Mouse (Mus musculus) forebrain, embryonic 12.5 days (tissue): ENCODE measurements around the gene Gtpbp2. TPM values are rescaled to one million over a fixed set of nuclear protein-coding genes. Genes with fewer than 3 reads are reported as not detected.
A peak's percentile ranks its signal among the peaks of the same experiment; 100 is the strongest.

Experiments used
- ATAC-seq: fragments of 200-750 bp; cut with Nextera tagmentation; 2 replicates; pipeline ENCODE4 v1.8.0; 2017; ENCODE audit warnings: moderate TSS enrichment; ENCODE audit not compliant: low FRiP score
- H3K27ac ChIP-seq: fragments of 300-500 bp; sonication (generic); 2 replicates; pipeline ENCODE4 v1.5.1; 2016; ENCODE audit warnings: mild to moderate bottlenecking
- H3K27me3 ChIP-seq: fragments of 300-500 bp; sonication (generic); 2 replicates; pipeline ENCODE4 v1.6.1; 2016; ENCODE audit warnings: mild to moderate bottlenecking
- H3K36me3 ChIP-seq: fragments of 300-500 bp; sonication (generic); replicated peaks from 2 replicates; pipeline ENCODE4 v1.6.1; 2016; ENCODE audit warnings: mild to moderate bottlenecking
- H3K4me1 ChIP-seq: fragments of 300-500 bp; sonication (generic); 2 replicates; pipeline ENCODE4 v1.6.1; 2016
- H3K4me2 ChIP-seq: fragments of 300-500 bp; sonication (generic); 2 replicates; pipeline ENCODE4 v1.6.1; 2016; ENCODE audit warnings: mild to moderate bottlenecking, moderate library complexity
- H3K4me3 ChIP-seq: fragments of 300-500 bp; sonication (generic); replicated peaks from 2 replicates; pipeline ENCODE4 v1.5.1; 2016; ENCODE audit warnings: mild to moderate bottlenecking
- H3K9ac ChIP-seq: fragments of 300-500 bp; sonication (generic); 2 replicates; pipeline ENCODE4 v1.6.1; 2016; ENCODE audit warnings: mild to moderate bottlenecking
- H3K9me3 ChIP-seq: fragments of 300-500 bp; sonication (generic); 2 replicates; pipeline ENCODE4 v1.6.1; 2016
- WGBS: fragments of 180-500 bp; shearing (Covaris S2); methylation state at CpG from one replicate; pipeline ENCODE4 v1.1.7; 2016; 5-methylcytosine and 5-hydroxymethylcytosine counted together
- polyA plus RNA-seq: library from polyadenylated mRNA; unstranded; fragments of >200 nt; fragmentation: Nextera tagmentation; extraction: Ambion mirVana; gene quantifications from 2 replicates; pipeline ENCODE4 v1.2.1, GENCODE M21; 2016

The Gtpbp2 gene
- polyA plus RNA-seq, 1 experiment from 2014 or later, result 43.6 TPM

- WGBS, result 73% methylated on average over 3 of the region's 3 CpGs
- Histone ChIP-seq H3K9me3 (no peaks in the 10 kb centered on the region), H3K9ac (no peak overlapping the region), H3K27me3 (no peaks in the 10 kb centered on the region), H3K27ac (no peak overlapping the region), H3K4me2 (no peak overlapping the region), H3K36me3 (peaks cover 81% of the 10 kb centered on the region), H3K4me1 (no peaks in the 10 kb centered on the region), H3K4me3 (no peak overlapping the region)
- no peak for ATAC-seq
Observed at GRCm38 (mm10) chr17:46170538-46170937, 9.7 kb downstream of the Gtpbp2 start.

- H3K4me3 ChIP-seq, result no peak overlapping the region
- H3K36me3 ChIP-seq, result peaks cover 90% of the 10 kb centered on the region
Observed at GRCm38 (mm10) chr17:46182273-46182672, 21.4 kb downstream of the Gtpbp2 start.

GRCm38 (mm10) chr17:46188829-46189228 lies 28.0 kb downstream of the Gtpbp2 start:
- H3K27me3 ChIP-seq, result no peaks in the 10 kb centered on the region
- peaks cover 86% of the 10 kb centered on the region for H3K36me3 ChIP-seq
- ATAC-seq, result no peak
- no peaks in the 10 kb centered on the region for H3K4me1 ChIP-seq
- 99% methylated on average over 2 of the region's 2 CpGs for WGBS
- no peak overlapping the region for H3K9ac ChIP-seq
- H3K27ac ChIP-seq, result no peak overlapping the region
- no peak overlapping the region for H3K4me3 ChIP-seq
- H3K4me2 ChIP-seq, result no peak overlapping the region
- H3K9me3 ChIP-seq, result no peaks in the 10 kb centered on the region

More at GRCm38 (mm10) chr17:46182273-46182672, 21.4 kb downstream of the Gtpbp2 start:
- no peak overlapping the region for H3K4me2 ChIP-seq
- no peaks in the 10 kb centered on the region for H3K4me1 ChIP-seq
- no peaks in the 10 kb centered on the region for H3K9me3 ChIP-seq
- no peak for ATAC-seq
- H3K27ac ChIP-seq, result no peak overlapping the region
- WGBS, result 82% methylated on average over 4 of the region's 4 CpGs
- H3K27me3 ChIP-seq, result no peaks in the 10 kb centered on the region
- no peak overlapping the region for H3K9ac ChIP-seq

GRCm38 (mm10) chr17:46201151-46201550 lies 40.3 kb downstream of the Gtpbp2 start:
- no peaks in the 10 kb centered on the region for H3K27me3 ChIP-seq
- H3K9ac ChIP-seq, result peak overlapping the region; percentile 86
- no peak for ATAC-seq
- H3K4me2 ChIP-seq, result peak overlapping the region; percentile 89
- peaks cover 48% of the 10 kb centered on the region for H3K36me3 ChIP-seq
- no peaks in the 10 kb centered on the region for H3K9me3 ChIP-seq
- WGBS, result 72% methylated on average over 6 of the region's 6 CpGs
- H3K4me3 ChIP-seq, result peak overlapping the region; percentile 94
- peaks cover 35% of the 10 kb centered on the region for H3K4me1 ChIP-seq
- H3K27ac ChIP-seq, result no peak overlapping the region

DNA sequence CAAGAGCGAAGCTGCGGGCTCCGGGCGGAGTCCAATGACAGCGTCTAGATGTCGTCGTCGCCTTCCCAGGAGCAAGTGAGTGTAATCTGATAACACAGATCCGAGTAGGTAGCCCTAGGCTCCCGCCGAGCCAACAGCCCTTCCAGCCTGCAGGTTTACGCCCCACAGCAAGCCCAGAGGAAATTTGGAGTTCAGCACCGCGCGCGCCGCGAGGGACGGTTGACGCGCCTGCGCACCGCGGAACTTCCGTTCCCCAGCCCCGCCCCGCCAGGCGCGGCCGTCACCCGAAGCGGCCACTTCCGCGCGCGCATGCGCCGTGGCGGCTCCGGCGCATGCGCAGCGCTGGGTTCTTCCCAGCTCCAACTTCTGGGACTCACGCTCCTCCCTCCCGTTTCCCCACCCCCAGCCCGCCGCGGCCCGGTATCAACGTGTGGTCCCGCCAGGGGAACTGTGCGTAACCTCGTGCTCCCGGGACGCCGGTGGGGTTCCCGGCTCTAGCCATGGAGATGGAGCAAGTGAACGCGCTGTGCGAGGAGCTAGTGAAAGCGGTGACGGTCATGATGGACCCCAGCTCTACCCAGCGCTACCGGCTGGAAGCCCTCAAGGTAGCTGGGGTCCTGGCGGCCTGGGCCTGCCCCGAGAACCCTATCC lies 41.7 kb downstream of the Gtpbp2 start, which contains the start of the genes Polh and Xpo5:
Gene Polh (minus strand): TSS at position 225 of the 651 bp plus-strand sequence.
Gene Xpo5 (plus strand): TSS at position 362 of the 651 bp plus-strand sequence.
- Histone ChIP-seq H3K4me3 (peak within 1 kb of the TSS; percentile 94), H3K27ac (peak within 1 kb of the TSS; percentile 88), H3K4me2 (peak within 1 kb of the TSS; percentile 89), H3K36me3 (peaks cover 48% of the 10 kb centered on the region), H3K9me3 (no peaks in the 10 kb centered on the region), H3K9ac (peak within 1 kb of the TSS; percentile 86), H3K4me1 (peaks cover 35% of the 10 kb centered on the region), H3K27me3 (no peaks in the 10 kb centered on the region)
- peak; percentile 96 for ATAC-seq
- WGBS, result under 1% methylated on average over 66 of the region's 66 CpGs

DNA sequence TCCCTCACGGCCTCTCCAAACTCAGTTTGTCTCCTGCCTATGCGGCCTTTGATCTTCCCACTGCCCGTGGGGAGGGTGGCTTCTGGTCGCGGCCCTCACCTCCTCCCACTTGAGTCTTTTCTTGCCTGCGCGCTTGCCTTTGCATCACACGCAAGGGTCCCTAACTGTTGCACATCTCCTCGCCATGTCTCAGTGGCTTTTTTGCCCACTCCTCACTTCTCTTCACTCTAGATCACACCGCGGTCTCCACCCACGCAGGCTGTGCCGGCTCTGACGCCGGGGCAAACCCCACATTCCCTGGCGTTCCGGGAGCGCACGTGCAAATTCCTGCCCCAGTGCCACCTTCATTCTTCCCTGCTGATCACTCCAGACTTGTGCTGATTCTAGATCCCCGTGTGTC lies 42.2 kb downstream of the Gtpbp2 start:
- no peaks in the 10 kb centered on the region for H3K9me3 ChIP-seq
- peak overlapping the region; percentile 94 for H3K4me3 ChIP-seq
- WGBS, result 0% methylated on average over 20 of the region's 20 CpGs
- peaks cover 48% of the 10 kb centered on the region for H3K36me3 ChIP-seq
- peak overlapping the region; percentile 86 for H3K9ac ChIP-seq
- H3K4me2 ChIP-seq, result peak overlapping the region; percentile 89
- no peaks in the 10 kb centered on the region for H3K27me3 ChIP-seq
- peak; percentile 24; the same call in 1 of the 2 replicates for ATAC-seq
- peaks cover 35% of the 10 kb centered on the region for H3K4me1 ChIP-seq
- peak overlapping the region; percentile 88 for H3K27ac ChIP-seq

DNA sequence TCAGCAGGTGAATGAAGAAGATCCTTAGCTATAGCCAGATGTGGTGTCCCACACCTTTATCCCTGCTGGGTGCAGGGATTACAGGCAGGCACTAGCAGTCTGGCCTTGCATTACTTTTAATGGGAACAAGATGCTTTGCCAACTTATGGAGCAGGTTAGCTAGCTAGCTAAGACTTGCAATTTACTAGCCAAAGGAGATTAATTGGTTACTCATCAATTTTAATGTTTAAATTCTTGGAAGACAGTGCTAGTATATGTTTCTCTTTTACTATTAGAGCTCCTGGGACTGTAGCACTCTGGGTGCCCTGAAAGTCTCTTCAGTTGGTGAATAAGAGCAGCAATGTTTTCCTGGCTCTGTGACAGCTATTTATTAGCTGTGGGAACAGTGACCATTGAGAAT lies 45.8 kb downstream of the Gtpbp2 start:
- no peak for ATAC-seq

GRCm38 (mm10) chr17:46210550-46210949 lies 49.7 kb downstream of the Gtpbp2 start:
- H3K4me2 ChIP-seq, result no peak overlapping the region
- no peaks in the 10 kb centered on the region for H3K9me3 ChIP-seq
- H3K9ac ChIP-seq, result no peak overlapping the region
- no peak overlapping the region for H3K4me3 ChIP-seq
- no peaks in the 10 kb centered on the region for H3K27me3 ChIP-seq
- no peak for ATAC-seq
- H3K4me1 ChIP-seq, result no peaks in the 10 kb centered on the region
- WGBS, result 94% methylated on average over 3 of the region's 3 CpGs
- no peak overlapping the region for H3K27ac ChIP-seq
- peaks cover 94% of the 10 kb centered on the region for H3K36me3 ChIP-seq

More for the DNA sequence above, 45.8 kb downstream of the Gtpbp2 start:
- H3K36me3 ChIP-seq, result peaks cover 68% of the 10 kb centered on the region
- H3K27ac ChIP-seq, result no peak overlapping the region
- H3K4me3 ChIP-seq, result no peak overlapping the region
- H3K4me1 ChIP-seq, result peaks cover 16% of the 10 kb centered on the region
- no peak overlapping the region for H3K4me2 ChIP-seq
- H3K27me3 ChIP-seq, result no peaks in the 10 kb centered on the region
- no peaks in the 10 kb centered on the region for H3K9me3 ChIP-seq
- no peak overlapping the region for H3K9ac ChIP-seq

Other genes with a start within 250 kb of the Gtpbp2 start
- 4.1 TPM in 2 replicates for gene Vegfa, start 128.7 kb upstream of the Gtpbp2 start, polyA plus RNA-seq
- gene Mrps18a, start 50.0 kb upstream of the Gtpbp2 start, polyA plus RNA-seq, result 117 and 121 TPM in 2 replicates
- gene Rsph9, start 16.8 kb upstream of the Gtpbp2 start, polyA plus RNA-seq, result 14.9 and 15.9 TPM in 2 replicates
- 30.6 and 31.0 TPM in 2 replicates for gene Mad2l1bp, start 7.5 kb upstream of the Gtpbp2 start, polyA plus RNA-seq
- gene Polh, start 41.6 kb downstream of the Gtpbp2 start, polyA plus RNA-seq, result 11.2 and 12.3 TPM in 2 replicates
- gene Xpo5, start 41.8 kb downstream of the Gtpbp2 start, polyA plus RNA-seq, result 66.6 and 72.2 TPM in 2 replicates
- gene Polr1c, start 87.0 kb downstream of the Gtpbp2 start, polyA plus RNA-seq, result 96.2 and 102 TPM in 2 replicates
- 58.9 and 61.6 TPM in 2 replicates for gene Yipf3, start 87.0 kb downstream of the Gtpbp2 start, polyA plus RNA-seq
- 3.0 and 3.2 TPM in 2 replicates for gene Lrrc73, start 92.5 kb downstream of the Gtpbp2 start, polyA plus RNA-seq
- gene Tjap1, start 122.0 kb downstream of the Gtpbp2 start, polyA plus RNA-seq, result 56.0 and 58.4 TPM in 2 replicates
- gene Dlk2, start 136.4 kb downstream of the Gtpbp2 start, polyA plus RNA-seq, result 1.5 and 2.0 TPM in 2 replicates
- gene Abcc10, start 167.3 kb downstream of the Gtpbp2 start, polyA plus RNA-seq, result 7.6 and 8.7 TPM in 2 replicates
- 15.7 and 17.2 TPM in 2 replicates for gene Zfp318, start 222.7 kb downstream of the Gtpbp2 start, polyA plus RNA-seq